ENCODE assay signal across 17 mouse cellular contexts in genomic region chr10:53996216-53996615, GRCm38 (mm10).
"Had no signal": no experiment of that assay in that cellular context is flagged by ENCODE, and none has a peak within 500 bp of the region (broad histone marks: within the 10 kb centered on the region; RNA-seq: fewer than 3 reads in every experiment).

No protein-coding gene starts in this region.

- H3K36me3 ChIP-seq: limb, embryonic 12.5 days; liver, embryonic 15.5 days; midbrain, embryonic 15.5 days; neural tube, embryonic 12.5 days; stomach, embryonic 15.5 days had no signal

- H3K4me1 ChIP-seq: limb, embryonic 12.5 days; midbrain, embryonic 15.5 days; neural tube, embryonic 12.5 days; stomach, embryonic 15.5 days had no signal

- ATAC-seq: lung, postnatal 0 days; midbrain, embryonic 15.5 days had no signal

- H3K4me2 ChIP-seq: limb, embryonic 12.5 days; liver, embryonic 15.5 days; midbrain, embryonic 11.5 days; midbrain, embryonic 15.5 days; neural tube, embryonic 12.5 days; stomach, embryonic 15.5 days had no signal

- H3K9ac ChIP-seq: limb, embryonic 12.5 days; liver, embryonic 15.5 days; midbrain, embryonic 15.5 days; neural tube, embryonic 12.5 days; stomach, embryonic 15.5 days had no signal

- H3K4me3 ChIP-seq: limb, embryonic 12.5 days; liver, embryonic 15.5 days; midbrain, embryonic 15.5 days; neural tube, embryonic 12.5 days; stomach, embryonic 15.5 days had no signal

- H3K9me3 ChIP-seq: limb, embryonic 12.5 days; liver, embryonic 15.5 days; midbrain, embryonic 15.5 days; neural tube, embryonic 12.5 days; stomach, embryonic 15.5 days had no signal

- DNase-seq: kidney, adult 8-10 months; kidney, postnatal 36 days; layer of hippocampus, adult 9-11 months; layer of hippocampus, postnatal 36 days; liver; lung, adult 2 months; lung, postnatal 36 days; right cerebral cortex, postnatal 4 days; spleen, adult 18-20 months; thymus, postnatal 36 days had no signal

- H3K27me3 ChIP-seq: limb, embryonic 12.5 days; liver, embryonic 15.5 days; midbrain, embryonic 15.5 days; neural tube, embryonic 12.5 days; stomach, embryonic 15.5 days had no signal

- H3K27ac ChIP-seq: limb, embryonic 12.5 days; liver, embryonic 15.5 days; midbrain, embryonic 15.5 days; neural tube, embryonic 12.5 days; stomach, embryonic 15.5 days had no signal
